Mouse (Mus musculus) 3134 (cell line): Measurements from ENCODE around the gene Ccl19.
"Not testable (repeated sequence)": the region's sequence is repeated elsewhere in the genome, so short reads cannot be mapped to it uniquely, and the experiment has no call there.

ENCODE experiments used
- DNase-seq: peaks from one replicate; pipeline ENCODE4 v3.0.0-alpha.2; 2011; ENCODE audit warnings: low spot score; ENCODE audit not compliant: insufficient read length; ENCODE audit errors: extremely low read depth

The Ccl19 gene

DNA sequence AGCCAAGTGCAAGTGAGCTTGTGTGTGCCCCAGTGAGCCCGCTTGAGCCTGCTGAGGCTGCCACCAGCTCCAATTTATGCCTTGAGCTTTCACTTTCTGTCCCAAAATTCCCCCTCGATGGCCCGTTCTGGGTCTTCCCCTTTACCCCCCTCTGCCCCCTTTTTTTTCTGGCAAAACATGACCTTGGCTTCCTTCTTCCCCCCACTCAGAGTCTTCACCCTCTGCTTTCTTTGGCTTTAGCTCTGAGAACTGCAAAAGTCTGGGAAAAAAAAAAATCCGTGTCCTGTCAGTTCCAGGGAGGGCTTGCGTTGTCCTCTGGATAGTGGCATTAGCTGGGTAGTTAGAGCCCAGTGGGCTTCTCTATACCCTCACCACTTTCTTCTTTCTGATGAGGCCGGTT lies at the start of gene Ccl19:
TSS of gene Ccl19 (minus strand) at position 101 of the 400 bp plus-strand sequence.
- not testable (repeated sequence) for DNase-seq

DNA sequence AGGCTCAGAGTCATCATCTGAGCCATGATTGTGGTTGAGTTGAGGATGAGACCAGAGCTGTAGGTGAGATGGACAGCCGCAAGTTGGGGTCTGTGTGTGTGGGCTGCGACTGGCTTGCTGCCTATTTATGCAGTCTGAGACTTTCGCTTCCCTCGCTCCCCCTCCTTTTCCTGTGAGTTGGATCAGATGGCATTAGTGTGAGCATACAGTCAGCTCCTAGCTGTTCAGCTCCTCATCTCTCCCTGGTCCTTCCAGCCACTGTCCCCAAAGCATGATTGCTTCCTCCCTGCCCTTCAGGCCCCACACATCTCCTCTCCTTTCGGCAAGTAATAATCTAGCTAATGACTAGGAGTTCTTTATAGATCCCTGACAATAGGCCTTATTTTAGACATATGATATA lies 17.5 kb upstream of the Ccl19 start, which contains the start of gene Ccl21a:
TSS of gene Ccl21a (minus strand) at position 101 of the 400 bp plus-strand sequence.
- not testable (repeated sequence) for DNase-seq

DNA sequence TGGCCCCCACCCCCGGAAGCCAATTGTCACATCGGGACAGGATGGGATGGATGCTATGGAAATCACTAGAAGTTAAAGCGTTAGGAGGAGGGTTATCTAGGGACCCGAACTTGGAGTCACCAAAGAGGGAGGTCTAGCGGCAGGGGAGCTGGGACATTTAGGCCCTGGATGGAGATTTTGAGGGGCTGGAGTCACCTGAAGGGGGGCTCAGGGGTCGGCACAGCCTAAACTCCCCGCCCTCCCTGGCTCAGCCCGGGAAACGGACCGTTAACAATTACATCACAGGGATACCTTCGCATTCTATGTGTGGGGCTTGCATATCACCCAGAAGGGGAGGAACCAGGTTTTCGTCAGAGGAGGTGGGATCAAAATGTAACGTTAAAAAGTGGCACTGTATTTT lies 21.1 kb downstream of the Ccl19 start, which contains the start of gene 4930578G10Rik:
TSS of gene 4930578G10Rik (plus strand) at position 301 of the 400 bp plus-strand sequence.
- not testable (repeated sequence) for DNase-seq
